Mouse (Mus musculus) 416B (cell line): ENCODE results near the gene Hlcs.
A peak's percentile ranks its signal among the peaks of the same experiment; 100 is the strongest.

Experiments
- DNase-seq: peaks from one replicate; pipeline ENCODE4 v3.0.0; 2011; ENCODE audit warnings: low read depth

Hlcs gene

GRCm38 (mm10) chr16:94327781-94328711, 14.7 kb upstream of the Hlcs start, which contains the start of gene Ripply3:
Gene Ripply3 (plus strand): TSS chr16:94328420.
- DNase-seq, result no peak

DNA sequence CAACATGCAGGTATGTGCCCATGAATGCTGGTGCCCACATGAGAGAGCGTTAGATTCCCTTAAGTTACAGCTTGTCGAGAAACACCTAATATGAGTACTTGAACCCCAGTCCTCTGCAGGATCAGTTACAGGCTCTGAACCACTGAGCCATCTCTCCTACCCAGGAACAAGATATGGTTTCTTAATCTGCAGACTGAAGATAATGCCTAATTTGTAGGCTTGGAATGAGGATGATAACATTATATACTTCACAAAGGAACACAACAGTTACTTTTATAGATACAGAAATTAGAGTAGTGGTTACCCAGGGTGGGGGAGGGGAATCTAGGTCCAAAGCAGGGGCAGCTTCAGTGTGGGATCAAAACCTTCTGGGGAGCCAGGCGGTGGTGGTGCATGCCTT, 12.6 kb upstream of the Hlcs start:
- no peak for DNase-seq

- DNase-seq, result no peak
These were observed 10.3 kb upstream of the Hlcs start for GRCm38 (mm10) chr16:94323681-94324080.

DNA sequence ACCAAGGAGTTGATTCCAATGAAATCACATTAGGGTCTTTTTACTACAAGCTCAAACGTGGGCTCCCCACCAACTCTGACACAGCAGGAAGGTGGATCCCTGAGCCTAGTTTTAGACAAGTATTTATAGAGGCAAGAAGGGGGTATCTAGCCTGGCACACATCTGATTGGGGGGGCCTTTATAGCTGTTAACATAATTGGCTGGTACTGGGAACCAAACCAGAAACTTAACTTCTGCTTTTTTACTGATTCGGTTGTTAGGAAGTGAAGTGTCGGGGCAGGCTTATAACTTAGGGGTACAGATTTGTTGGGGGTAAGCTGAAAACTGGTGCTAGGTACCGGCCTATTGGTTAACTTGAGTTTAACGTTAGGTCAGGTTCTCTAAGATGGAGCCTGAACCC, 6.9 kb upstream of the Hlcs start:
- no peak for DNase-seq

DNA sequence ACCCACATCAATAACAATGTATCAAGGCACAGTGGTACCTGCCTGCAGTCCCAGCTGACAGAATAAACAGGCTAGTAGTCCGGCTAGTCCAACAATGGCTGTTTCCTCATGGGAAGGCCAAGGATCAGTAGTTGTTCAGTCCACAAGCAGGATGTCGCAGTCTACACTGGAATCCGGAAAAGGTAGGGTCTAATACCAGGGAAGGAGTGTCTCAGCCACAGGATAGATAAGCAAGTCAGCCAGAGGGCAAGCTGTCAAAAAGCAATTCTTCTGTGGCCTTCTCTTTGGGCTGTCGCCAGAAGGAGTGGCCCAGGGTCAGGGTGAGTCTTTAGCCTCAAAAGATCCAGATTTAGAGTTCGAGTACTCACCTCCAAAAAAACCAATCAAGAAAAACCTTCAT, 4.4 kb upstream of the Hlcs start:
- no peak for DNase-seq

DNA sequence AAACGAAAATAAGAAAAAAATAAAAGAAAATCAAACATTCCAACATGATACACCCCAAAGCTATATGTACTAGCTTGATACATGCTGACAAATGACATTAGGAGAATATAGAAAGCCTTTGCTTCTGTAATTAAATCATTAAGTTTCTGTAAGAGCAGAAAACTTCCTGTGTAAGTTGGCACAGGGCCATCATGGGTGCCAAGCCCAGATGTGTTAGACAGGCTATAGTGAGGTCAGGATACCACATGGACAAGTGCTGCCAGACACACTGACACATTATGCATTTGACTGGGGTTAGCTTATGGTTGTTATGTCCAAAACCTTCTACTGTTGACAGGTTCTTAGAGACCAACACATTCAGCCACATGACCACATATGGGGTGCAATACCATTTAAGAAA, 1.8 kb upstream of the Hlcs start:
- peak; percentile 53 for DNase-seq

DNA sequence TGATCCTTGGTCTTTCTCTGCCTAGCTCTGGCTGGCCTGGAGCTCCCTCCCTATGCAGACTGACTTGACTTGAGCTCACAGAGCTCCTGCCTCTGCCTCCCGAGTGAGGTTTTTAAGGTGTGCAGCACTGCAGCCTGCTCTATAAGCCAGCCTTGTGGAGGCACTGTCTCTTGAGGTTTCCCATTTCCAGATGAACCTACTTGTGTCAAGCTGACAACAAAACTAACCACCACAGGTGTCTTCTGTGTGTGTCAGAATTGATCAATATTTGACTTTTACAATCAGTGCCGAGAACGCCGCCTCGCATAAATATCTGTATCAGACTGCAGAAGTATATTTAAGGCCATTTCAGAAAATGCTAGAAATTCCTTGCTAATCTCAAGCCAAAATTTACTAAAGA, 1.3 kb upstream of the Hlcs start:
- no peak for DNase-seq

GRCm38 (mm10) chr16:94312663-94313228, 625 bp downstream of the Hlcs start:
- peak; percentile 98 for DNase-seq

- no peak for DNase-seq
These were observed 1.4 kb downstream of the Hlcs start for GRCm38 (mm10) chr16:94311931-94312330.

DNA sequence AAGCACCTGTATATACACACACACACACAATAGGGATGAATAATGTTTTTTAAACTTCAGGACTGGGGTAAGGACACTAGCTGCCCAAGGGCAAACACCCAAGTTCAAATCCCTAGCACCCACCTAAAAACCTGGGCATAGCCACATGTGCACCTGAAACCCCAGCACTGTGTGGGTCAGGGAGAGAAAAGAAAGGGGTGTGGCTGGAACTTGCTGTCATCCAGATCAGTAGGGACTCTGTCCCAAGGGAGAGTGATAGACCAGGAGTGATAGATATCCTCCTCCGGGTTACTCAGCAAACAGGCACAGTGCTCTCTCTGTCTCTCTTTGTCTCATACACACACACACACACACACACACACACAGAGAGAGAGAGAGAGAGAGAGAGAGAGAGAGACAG, 2.0 kb downstream of the Hlcs start:
- no peak for DNase-seq

DNA sequence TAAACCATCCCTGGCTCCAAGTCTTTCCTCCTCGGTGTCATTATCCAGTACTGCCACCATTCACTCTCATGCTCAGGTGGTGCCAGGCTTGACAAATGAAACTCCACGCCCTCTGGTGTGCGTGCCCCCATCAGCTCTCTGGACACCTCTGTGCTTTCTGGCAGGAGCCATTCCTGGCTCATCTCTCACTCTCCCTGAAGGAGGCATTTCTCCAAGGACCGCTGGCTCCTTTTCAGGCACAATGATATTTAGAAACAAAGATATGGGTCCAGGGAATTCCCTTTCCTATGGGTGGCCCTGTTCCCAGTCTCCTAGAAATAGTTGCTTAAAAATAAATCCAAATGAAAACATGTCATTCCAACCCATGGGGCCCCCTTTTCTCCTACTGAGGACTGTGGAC, 4.3 kb downstream of the Hlcs start:
- no peak for DNase-seq

- peak; percentile 61 for DNase-seq
These were observed 5.4 kb downstream of the Hlcs start for GRCm38 (mm10) chr16:94307942-94308341.

- no peak for DNase-seq
These were observed 5.8 kb downstream of the Hlcs start for GRCm38 (mm10) chr16:94307526-94307925.

DNA sequence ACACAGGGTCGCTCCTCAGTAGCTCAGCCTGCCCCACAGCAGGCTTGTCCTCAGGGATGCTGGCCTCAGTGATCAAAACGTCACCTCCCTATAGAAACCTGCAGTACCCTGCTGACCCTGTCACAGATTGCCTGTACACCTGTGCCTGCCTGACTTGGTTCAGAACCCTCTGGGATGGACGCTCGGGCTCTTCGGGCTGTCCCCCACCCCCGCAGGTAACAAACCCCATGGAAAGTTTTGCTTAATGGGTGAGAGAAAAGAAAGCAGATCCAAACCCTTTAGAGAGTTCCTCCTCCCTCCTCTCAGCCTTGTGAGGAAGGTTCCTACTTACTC, 10.2 kb downstream of the Hlcs start:
- DNase-seq, result no peak

- no peak for DNase-seq
These were observed 10.8 kb downstream of the Hlcs start for GRCm38 (mm10) chr16:94302274-94303202.

DNA sequence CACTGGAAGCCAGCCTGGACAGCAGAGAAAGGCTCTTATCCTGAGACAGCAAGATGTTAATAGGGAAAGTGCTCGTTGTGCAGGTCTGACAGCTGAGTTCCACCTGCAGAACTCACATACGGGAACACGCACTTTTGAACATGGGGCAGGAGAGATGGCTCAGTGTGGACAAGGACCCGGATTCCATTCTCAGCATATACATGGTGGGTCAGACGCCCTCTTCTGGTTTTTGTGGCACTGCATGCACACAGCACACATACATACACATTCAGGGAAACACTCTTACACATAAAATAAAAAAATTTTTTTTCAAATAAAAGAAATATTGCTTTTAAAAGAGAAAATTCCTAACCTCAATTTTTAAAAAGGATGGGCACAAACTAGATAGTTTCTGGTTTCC, 11.7 kb downstream of the Hlcs start:
- DNase-seq, result no peak

DNA sequence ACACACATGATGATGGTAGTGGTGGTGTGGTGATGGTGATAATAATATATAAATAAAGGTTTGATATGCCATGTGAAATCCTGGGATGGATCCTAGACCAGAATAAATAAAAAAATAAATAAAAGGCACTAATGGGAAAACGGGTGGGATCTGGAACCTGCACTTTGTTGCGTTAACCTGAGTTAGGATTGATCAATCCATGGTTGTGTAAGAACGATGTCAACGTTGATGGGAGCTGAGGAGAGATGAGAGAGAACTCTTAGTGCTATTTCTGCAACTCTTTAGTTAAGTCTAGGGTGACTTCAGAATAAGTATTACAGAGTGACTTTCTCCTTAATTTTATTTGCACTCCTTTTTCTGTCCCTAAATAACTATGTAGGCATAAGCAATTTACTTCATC, 12.2 kb downstream of the Hlcs start:
- DNase-seq, result no peak

DNA sequence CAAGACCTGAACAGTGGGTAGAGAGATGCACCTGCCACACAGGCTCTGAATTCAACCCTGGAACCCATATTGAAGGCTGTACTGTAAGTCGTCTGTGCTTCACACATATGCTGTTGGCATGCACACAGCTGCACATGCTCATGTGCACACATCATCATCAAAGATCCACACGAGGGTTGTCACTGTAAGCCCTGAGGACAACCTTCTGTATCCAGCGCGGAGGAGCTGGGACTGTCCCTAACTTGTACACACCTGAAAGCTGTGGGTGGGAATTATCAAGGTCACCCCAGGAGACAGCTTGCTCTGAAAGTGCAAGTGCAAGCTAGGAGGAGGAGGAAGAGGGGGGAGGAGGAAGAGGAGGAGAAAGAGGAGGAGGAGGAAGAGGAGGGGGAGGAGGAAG, 14.2 kb downstream of the Hlcs start:
- DNase-seq, result no peak

- DNase-seq, result no peak
These were observed 15.3 kb downstream of the Hlcs start for GRCm38 (mm10) chr16:94298081-94298480.

DNA sequence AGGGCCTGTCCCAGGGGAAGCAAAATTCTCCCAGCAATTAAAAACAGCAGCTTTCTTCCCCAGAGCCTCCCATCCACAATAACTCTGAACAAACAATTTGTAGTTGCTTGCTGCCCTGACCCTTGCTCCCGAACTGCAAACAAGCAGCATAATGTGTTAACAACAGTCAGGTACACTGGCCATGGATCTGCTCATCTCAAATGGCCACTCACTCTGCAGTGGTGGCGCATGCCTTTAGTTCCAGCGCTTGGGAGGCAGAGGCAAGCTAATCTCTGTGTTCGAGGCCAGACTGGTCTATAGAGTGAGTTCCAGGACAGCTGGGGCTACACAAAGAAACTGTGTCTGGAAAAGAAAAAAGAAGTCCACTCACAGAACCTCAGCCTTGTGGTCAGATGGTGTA, 22.2 kb downstream of the Hlcs start:
- no peak for DNase-seq

GRCm38 (mm10) chr16:94290073-94290999, 23.0 kb downstream of the Hlcs start:
- DNase-seq, result peak; percentile 77
